Mouse (Mus musculus) liver, embryonic 11.5 days (tissue): ENCODE results near the gene Cd19. TPM values are rescaled to one million over a fixed set of nuclear protein-coding genes. Genes with fewer than 3 reads are reported as not detected.

Experiments
- ATAC-seq: fragments of 200-750 bp; cut with Nextera tagmentation; replicated peaks from 2 replicates; pipeline ENCODE4 v1.8.0; 2017; ENCODE audit warnings: moderate number of reproducible peaks, mild to moderate bottlenecking, moderate TSS enrichment, moderate library complexity; ENCODE audit not compliant: low FRiP score
- DNase-seq: peaks from one replicate; pipeline ENCODE4 v3.0.0-alpha.2; 2017; ENCODE audit warnings: low spot score
- H3K27ac ChIP-seq: fragments of 300-500 bp; sonication (generic); 2 replicates; pipeline ENCODE4 v1.5.1; 2014; ENCODE audit warnings: mild to moderate bottlenecking, low read depth, low read length, control low read depth
- H3K27me3 ChIP-seq: fragments of 300-500 bp; sonication (generic); replicated peaks from 2 replicates; pipeline ENCODE4 v1.6.1; 2014; ENCODE audit warnings: low read length, mixed read lengths; ENCODE audit not compliant: control insufficient read depth, insufficient read depth
- H3K36me3 ChIP-seq: fragments of 300-500 bp; sonication (generic); 2 replicates; pipeline ENCODE4 v1.6.1; 2014; ENCODE audit warnings: mild to moderate bottlenecking, low read length, moderate library complexity, mixed read lengths; ENCODE audit not compliant: control insufficient read depth, insufficient read depth
- H3K4me1 ChIP-seq: fragments of 300-500 bp; sonication (generic); replicated peaks from 2 replicates; pipeline ENCODE4 v1.6.1; 2014; ENCODE audit warnings: low read length, mixed read lengths; ENCODE audit not compliant: control insufficient read depth, insufficient read depth
- H3K4me2 ChIP-seq: fragments of 300-500 bp; sonication (generic); 2 replicates; pipeline ENCODE4 v1.6.1; 2014; ENCODE audit warnings: mild to moderate bottlenecking, control low read depth, moderate library complexity
- H3K4me3 ChIP-seq: fragments of 300-500 bp; sonication (generic); 2 replicates; pipeline ENCODE4 v1.5.1; 2014; ENCODE audit warnings: low read depth, low read length, control low read depth
- H3K9ac ChIP-seq: fragments of 300-500 bp; sonication (generic); 2 replicates; pipeline ENCODE4 v1.6.1; 2014; ENCODE audit warnings: low read depth, low read length, control low read depth
- H3K9me3 ChIP-seq: fragments of 300-500 bp; sonication (generic); 2 replicates; pipeline ENCODE4 v1.6.1; 2016; ENCODE audit warnings: low read length, inconsistent platforms, mixed read lengths; ENCODE audit not compliant: control insufficient read depth
- WGBS: fragments of 180-500 bp; shearing (Covaris S2); extraction: QIAGEN DNeasy Blood & Tissue Kit; methylation state at CpG from one replicate; pipeline ENCODE4 v1.1.7; 2014; 5-methylcytosine and 5-hydroxymethylcytosine counted together
- polyA plus RNA-seq: library from polyadenylated mRNA; unstranded; fragments of >200 nt; fragmentation: Nextera tagmentation; extraction: Ambion mirVana; gene quantifications from 2 replicates; pipeline ENCODE4 v1.2.1, GENCODE M21; 2014

Gene Cd19
- polyA plus RNA-seq, 1 experiment from 2014 or later: not detected

GRCm38 (mm10) chr7:126456382-126457266 lies 41.9 kb upstream of the Cd19 start:
- Histone ChIP-seq H3K4me3 (no peak overlapping the region), H3K27me3 (no peaks in the 10 kb centered on the region), H3K36me3 (no peaks in the 10 kb centered on the region), H3K4me2 (no peak overlapping the region), H3K9ac (no peak overlapping the region), H3K27ac (no peak overlapping the region), H3K9me3 (no peaks in the 10 kb centered on the region), H3K4me1 (no peaks in the 10 kb centered on the region; the same call in 1 of the 2 replicates)
- no peak for DNase-seq
- no peak for ATAC-seq
- WGBS: 69% methylated on average over 17 of the region's 17 CpGs

DNA sequence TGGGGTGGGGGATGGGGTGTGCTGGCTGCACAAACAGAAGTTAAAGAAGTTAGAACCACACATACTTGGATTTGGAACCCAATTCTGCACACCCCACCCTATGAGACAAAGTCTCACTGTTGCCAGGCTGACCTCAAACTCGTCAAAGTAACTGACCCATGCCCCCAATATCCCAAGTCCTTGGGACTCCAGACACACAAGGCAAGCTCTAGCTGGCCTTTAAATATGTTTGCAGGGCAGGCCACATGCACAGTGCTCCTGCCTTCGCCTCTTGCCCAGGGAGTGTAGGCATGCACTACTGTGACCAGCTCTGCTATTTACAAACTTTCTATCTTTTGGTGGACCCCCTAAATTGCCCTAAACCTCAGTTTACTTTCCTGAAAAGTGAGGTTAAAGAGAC lies 40.6 kb upstream of the Cd19 start:
- Histone ChIP-seq H3K4me1 (no peaks in the 10 kb centered on the region; the same call in 1 of the 2 replicates), H3K27ac (no peak overlapping the region), H3K4me2 (no peak overlapping the region), H3K9me3 (no peaks in the 10 kb centered on the region), H3K9ac (no peak overlapping the region), H3K27me3 (no peaks in the 10 kb centered on the region), H3K36me3 (no peaks in the 10 kb centered on the region), H3K4me3 (no peak overlapping the region)
- ATAC-seq (no peak), DNase-seq (no peak)
- WGBS: 64% methylated on average over 2 of the region's 2 CpGs

DNA sequence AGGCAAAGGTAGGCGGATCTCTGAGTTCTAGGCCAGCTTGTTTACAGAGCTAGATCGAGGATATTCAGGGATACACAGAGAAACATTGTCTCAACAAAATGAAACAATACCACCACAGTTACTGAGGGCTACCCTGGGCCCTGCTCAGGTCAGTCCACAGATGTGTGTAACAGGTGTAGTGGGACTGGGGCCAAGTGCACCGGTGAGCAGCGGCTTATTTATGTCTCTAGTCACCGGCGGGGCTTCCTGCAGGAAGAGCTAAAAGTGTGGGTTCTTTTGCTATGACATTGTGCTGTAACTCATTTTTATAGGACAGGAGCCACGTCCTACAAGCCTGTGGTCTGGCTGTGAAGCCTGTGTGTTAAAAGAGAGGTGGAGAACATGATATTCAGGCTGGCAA lies 39.2 kb upstream of the Cd19 start:
- Histone ChIP-seq H3K9me3 (no peaks in the 10 kb centered on the region), H3K27me3 (no peaks in the 10 kb centered on the region), H3K4me3 (no peak overlapping the region), H3K4me2 (no peak overlapping the region), H3K4me1 (no peaks in the 10 kb centered on the region; the same call in 1 of the 2 replicates), H3K27ac (no peak overlapping the region), H3K36me3 (no peaks in the 10 kb centered on the region), H3K9ac (no peak overlapping the region)
- ATAC-seq: no peak
- 77% methylated on average over 7 of the region's 7 CpGs for WGBS
- no peak for DNase-seq

- no peak for ATAC-seq
- Histone ChIP-seq H3K4me2 (no peak overlapping the region), H3K36me3 (no peaks in the 10 kb centered on the region), H3K4me3 (no peak overlapping the region), H3K27ac (no peak overlapping the region), H3K27me3 (no peaks in the 10 kb centered on the region), H3K9ac (no peak overlapping the region), H3K4me1 (no peaks in the 10 kb centered on the region; the same call in 1 of the 2 replicates), H3K9me3 (no peaks in the 10 kb centered on the region)
- DNase-seq: no peak
- WGBS: 79% methylated on average over 3 of the region's 3 CpGs
Measured at GRCm38 (mm10) chr7:126452244-126452643, 37.6 kb upstream of the Cd19 start.

- Histone ChIP-seq H3K27me3 (no peaks in the 10 kb centered on the region), H3K9ac (no peak overlapping the region), H3K4me3 (no peak overlapping the region), H3K4me2 (no peak overlapping the region), H3K9me3 (no peaks in the 10 kb centered on the region), H3K27ac (no peak overlapping the region), H3K36me3 (peaks cover under 1% of the 10 kb centered on the region; the same call in 1 of the 2 replicates), H3K4me1 (no peaks in the 10 kb centered on the region)
- DNase-seq (no peak), ATAC-seq (no peak)
- 87% methylated on average over 6 of the region's 6 CpGs for WGBS
Measured at GRCm38 (mm10) chr7:126450641-126451040, 36.0 kb upstream of the Cd19 start.

GRCm38 (mm10) chr7:126449991-126450390 lies 35.3 kb upstream of the Cd19 start:
- H3K4me2 ChIP-seq: no peak overlapping the region
- H3K4me3 ChIP-seq: no peak overlapping the region
- no peak overlapping the region for H3K9ac ChIP-seq
- 90% methylated on average over 18 of the region's 18 CpGs for WGBS
- H3K27me3 ChIP-seq: no peaks in the 10 kb centered on the region
- no peak overlapping the region for H3K27ac ChIP-seq
- ATAC-seq (no peak), DNase-seq (no peak)
- no peaks in the 10 kb centered on the region for H3K9me3 ChIP-seq
- peaks cover 7% of the 10 kb centered on the region; the same call in 1 of the 2 replicates for H3K36me3 ChIP-seq
- no peaks in the 10 kb centered on the region for H3K4me1 ChIP-seq

DNA sequence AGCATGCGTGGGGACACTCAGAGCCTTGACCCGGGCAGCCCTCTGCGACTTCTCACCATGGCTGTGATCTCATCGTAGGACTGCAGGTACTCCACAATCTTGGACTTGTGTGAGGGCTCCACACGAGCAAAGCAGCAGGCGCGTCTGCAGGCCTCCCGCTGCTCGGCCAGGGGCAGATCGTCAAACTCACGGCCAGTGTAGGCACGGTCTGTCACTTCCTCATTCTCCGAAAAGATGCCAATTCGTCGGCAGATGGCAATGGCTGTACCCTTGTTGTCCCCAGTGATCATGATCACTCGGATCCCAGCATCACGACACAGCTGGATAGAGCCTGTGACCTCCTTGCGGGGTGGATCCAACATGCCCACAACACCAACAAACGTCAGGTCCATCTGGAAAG lies 33.8 kb upstream of the Cd19 start:
- ATAC-seq: no peak
- Histone ChIP-seq H3K4me3 (no peak overlapping the region), H3K4me1 (no peaks in the 10 kb centered on the region), H3K27me3 (no peaks in the 10 kb centered on the region), H3K36me3 (peaks cover 8% of the 10 kb centered on the region; the same call in 1 of the 2 replicates), H3K9me3 (no peaks in the 10 kb centered on the region), H3K4me2 (no peak overlapping the region), H3K9ac (no peak overlapping the region), H3K27ac (no peak overlapping the region)
- no peak for DNase-seq
- 87% methylated on average over 19 of the region's 19 CpGs for WGBS

- ATAC-seq (no peak), DNase-seq (no peak)
- Histone ChIP-seq H3K27ac (no peak overlapping the region), H3K4me1 (no peaks in the 10 kb centered on the region), H3K9me3 (no peaks in the 10 kb centered on the region), H3K4me2 (no peak overlapping the region), H3K9ac (no peak overlapping the region), H3K27me3 (no peaks in the 10 kb centered on the region), H3K36me3 (peaks cover 8% of the 10 kb centered on the region; the same call in 1 of the 2 replicates), H3K4me3 (no peak overlapping the region)
- 94% methylated on average over 21 of the region's 21 CpGs for WGBS
Measured at GRCm38 (mm10) chr7:126446217-126446616, 31.5 kb upstream of the Cd19 start.
